Mouse (Mus musculus) gastrocnemius, postnatal 4 days (tissue): ENCODE data around the gene Eef1akmt1. TPM values are rescaled to one million over a fixed set of nuclear protein-coding genes. Genes with fewer than 3 reads are reported as not detected.

Source experiments
- DNase-seq, 2 experiments: peaks; one replicate each; pipeline ENCODE4 v3.0.0; 2021 to 2022; ENCODE audit warnings: low spot score in 2 of 2, mixed read lengths in 2 of 2
- total RNA-seq, 2 experiments: library from RNA; stranded (reverse); gene quantifications; 2 replicates each; pipeline ENCODE4 v1.2.3; 2021

The Eef1akmt1 gene
- total RNA-seq, 2 experiments from 2014 or later = 25.7 to 28.1 TPM

DNA sequence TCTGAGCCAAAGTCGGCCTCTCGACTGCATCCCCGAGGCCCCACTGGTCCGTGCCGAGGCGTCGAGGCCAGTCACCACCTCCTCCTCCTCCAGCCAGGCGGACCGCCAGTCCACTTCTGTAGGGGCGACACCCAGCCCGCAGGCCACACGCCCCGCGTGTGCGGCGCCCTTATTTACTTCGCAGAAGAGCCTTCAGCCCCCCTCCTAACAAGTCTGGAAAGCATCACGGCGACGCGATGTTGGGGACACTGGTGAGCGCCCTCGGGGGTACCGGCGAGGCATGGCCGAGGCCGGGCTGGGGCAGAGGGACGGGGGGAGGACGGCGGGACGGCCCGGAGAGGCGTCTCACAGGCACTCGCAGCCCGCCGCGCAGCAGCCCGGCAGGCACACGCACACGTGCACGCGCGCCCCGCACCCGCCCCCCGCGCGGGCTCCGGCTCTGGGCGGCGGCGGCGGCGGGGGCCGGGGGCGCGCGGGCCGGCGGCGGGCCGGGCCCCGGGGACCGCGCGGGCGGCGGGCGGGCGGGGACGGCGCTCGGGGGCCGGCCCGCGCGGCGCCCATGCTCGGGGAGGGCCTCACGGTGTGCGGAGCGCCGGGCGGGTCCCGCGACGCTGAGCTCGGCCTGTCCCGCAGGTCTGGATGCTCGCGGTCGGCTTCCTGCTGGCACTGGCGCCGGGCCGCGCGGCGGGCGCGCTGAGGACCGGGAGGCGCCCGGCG is 46.6 kb downstream of the Eef1akmt1 start, which contains the start of gene Il17d:
Gene Il17d (plus strand): TSS at position 107 of the 717 bp plus-strand sequence.
- DNase-seq = peak; percentile 38 to 58

DNA sequence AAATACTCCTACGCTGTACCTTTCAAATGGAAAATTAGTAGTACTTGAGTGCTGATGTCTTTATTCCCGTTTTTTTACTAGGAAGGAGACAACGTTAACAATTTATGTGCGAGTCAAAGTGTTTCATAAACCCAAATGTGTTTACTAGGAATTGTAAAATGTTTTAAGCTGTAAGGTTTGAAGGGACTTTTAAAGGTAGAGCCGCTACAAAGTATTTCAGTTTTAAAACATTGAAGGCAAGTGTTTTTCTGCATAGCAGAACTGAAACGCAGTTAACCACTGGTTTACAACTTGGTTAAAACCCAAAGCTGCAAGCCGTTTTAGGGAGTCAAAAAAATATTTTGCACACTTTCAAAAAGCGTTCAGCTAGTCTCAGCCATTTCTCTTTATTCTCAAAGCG is 47.6 kb downstream of the Eef1akmt1 start:
- DNase-seq = no peak

DNA sequence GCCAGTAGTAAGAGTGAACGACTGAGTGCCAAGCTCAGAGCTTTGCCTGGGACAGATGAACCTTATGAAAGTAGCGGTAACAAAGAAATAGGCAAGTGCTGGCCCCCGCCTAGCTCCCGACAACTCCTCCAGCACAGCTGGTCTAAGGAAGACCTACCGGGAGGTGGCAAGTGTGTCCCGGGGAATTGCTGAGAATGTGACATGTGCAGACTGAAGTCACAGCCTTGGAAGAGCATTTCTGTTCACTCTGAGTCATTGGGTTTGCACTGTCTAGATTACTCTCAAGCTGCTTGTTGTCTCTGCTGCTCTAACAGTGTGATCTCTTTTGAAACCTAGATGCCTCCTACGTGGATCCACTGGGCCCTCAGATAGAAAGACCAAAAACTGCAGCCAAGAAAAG is 54.4 kb downstream of the Eef1akmt1 start:
- DNase-seq = no peak

DNA sequence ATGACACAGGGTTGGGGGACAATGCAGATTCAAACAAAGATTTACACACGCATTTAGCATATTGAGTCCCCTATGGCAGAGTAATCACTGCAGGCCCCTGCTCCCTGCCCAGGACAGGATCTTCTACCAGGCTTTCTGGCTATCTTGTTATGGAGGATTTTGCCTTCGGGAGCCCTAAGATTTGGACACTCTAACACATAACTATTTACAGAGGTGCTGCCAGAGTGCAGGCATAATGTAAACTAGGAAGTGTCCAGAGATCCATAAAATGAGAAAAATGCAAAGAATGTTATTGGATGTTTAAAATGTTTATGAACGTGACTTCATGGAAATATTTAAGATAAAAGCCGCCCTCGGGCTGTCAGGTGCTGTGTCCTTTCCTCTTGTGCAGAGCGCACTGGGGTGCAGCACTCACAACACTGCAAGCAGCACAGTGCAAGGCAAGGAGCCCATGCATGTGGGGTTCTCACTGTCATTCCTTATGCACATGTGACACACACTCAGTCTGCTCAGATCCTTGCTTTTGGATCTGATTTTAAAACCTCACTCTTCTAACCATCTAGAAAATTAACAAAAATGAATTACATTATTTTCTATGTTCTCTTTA is 56.2 kb downstream of the Eef1akmt1 start:
- no peak for DNase-seq

DNA sequence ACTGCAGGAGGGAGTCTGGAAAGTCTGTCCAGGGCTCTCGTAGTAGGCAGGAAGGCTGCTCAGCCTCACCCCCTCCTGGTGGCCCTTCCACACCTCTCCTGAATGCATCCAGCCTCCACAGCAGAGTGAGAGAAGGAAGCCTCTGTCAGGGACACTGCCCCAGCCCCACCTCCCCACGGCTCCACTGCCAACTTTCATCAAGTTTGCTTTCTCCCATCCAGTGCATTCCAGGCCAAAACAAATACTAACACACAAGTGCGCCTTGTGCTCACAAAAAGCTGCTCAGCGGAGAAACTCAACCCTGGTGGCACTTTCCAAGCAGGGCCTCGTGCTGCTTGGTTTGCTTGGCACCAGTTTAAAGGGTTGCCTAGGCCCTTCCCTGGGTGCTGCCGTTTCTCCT is 61.9 kb downstream of the Eef1akmt1 start:
- DNase-seq = no peak

DNA sequence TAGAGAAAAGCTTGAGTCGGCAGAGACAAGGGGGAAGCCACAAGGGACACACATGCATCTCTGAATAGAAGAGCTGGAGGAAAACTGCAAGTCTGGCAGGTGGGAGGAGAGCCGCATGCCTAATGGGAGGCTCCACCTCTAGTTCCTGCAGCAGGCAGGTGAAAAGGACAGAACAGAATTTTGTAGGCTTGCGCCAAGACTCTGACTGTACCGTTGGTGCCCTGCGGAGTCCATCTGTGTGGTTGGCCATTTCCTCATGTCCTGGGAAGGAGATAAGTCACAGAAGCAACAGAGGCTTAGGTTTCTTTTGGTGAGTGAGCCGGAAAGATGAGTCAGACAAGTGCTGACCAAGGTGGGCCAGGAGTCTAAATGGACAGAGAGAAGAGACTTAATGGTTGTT is 67.7 kb downstream of the Eef1akmt1 start:
- DNase-seq = no peak

Other genes with a start within 250 kb of the Eef1akmt1 start
- gene Cryl1, start 173.1 kb downstream of the Eef1akmt1 start, total RNA-seq = 10 to 100 TPM in 1 of 2 experiments, 1 to 10 TPM in 1; 7.6 to 10.1 TPM
- 1 to 10 TPM; 7.9 to 8.4 TPM for gene Ift88, start 147.6 kb downstream of the Eef1akmt1 start, total RNA-seq
- gene Il17d, start 46.8 kb downstream of the Eef1akmt1 start, total RNA-seq = 10 to 100 TPM; 13.5 to 16.3 TPM
- gene Xpo4, start 93.8 kb upstream of the Eef1akmt1 start, total RNA-seq = 10 to 100 TPM; 21.6 to 21.7 TPM
- 1 to 10 TPM in 1 of 2 experiments, not detected in 1; 1.9 TPM for gene Gm49361, start 174.5 kb upstream of the Eef1akmt1 start, total RNA-seq
- gene Lats2, start 186.8 kb upstream of the Eef1akmt1 start, total RNA-seq = 10 to 100 TPM; 37.1 to 39.2 TPM
- gene Sap18, start 226.6 kb upstream of the Eef1akmt1 start, total RNA-seq = 10 to 100 TPM; 55.1 to 58.3 TPM